Mouse (Mus musculus) adipocyte (in vitro differentiated cells): ENCODE measurements around the gene 4930442H23Rik.
"Not testable (repeated sequence)": the region's sequence is repeated elsewhere in the genome, so short reads cannot be mapped to it uniquely, and the experiment has no call there.

Experiments used
- DNase-seq: peaks from one replicate; pipeline ENCODE4 v3.0.0-alpha.2; 2016; ENCODE audit warnings: low spot score

4930442H23Rik gene

GRCm38 (mm10) chr10:81183805-81184204 is at the start of gene 4930442H23Rik:
Gene 4930442H23Rik (minus strand): TSS chr10:81183849.
- no peak for DNase-seq

DNA sequence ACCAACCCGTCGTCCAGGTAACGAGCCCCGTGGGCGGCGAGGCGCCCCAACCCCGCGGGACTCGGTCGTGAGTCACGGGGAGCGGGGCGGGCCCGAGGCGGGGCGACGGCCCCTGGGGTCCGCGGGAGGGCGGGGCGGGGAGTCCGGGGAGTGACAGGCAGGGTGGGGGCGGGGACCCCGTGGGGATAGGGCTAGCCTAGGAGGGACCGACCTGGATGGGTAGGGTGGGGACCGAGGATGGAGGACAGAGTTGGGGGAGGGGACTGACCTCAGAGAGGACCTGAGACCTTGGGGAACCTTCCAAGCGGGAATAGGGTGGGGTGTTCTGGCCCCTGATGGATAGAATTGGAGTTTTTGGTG is 49.6 kb upstream of the 4930442H23Rik start:
- no peak for DNase-seq

DNA sequence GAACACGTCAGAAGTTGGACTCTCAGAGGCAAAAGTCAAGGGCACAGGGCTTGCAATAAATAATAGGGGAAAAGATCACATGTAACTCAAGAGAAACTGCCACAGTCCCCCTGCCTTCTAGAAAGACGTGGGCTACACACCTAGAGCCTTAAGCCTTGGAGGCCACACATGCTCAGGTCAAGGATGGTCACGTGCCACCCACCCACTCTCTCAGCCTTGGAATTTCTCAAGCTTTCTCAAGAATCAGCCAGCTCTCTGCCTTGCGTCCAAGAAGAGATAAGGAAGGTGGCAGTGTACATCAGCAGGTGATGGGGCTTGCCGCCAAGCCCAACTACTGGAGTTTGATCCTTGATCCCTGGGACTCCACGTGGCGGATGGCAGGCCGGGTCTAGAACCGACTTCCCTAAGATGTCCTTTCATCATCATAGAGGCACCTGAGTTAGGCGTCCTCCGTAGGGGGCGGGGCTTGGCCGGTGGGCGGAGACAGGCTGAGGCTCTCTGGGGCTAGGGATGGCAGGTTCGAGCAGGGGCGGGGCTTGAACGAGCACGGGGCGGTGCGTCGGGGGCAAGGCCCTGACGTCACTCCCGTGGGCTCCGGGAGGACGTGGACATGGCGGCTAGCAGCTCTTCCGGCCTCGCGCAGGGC is 49.1 kb upstream of the 4930442H23Rik start, which contains the start of gene Zfr2:
TSS of gene Zfr2 (plus strand) at position 576 of the 646 bp plus-strand sequence.
- peak; percentile 60 for DNase-seq

DNA sequence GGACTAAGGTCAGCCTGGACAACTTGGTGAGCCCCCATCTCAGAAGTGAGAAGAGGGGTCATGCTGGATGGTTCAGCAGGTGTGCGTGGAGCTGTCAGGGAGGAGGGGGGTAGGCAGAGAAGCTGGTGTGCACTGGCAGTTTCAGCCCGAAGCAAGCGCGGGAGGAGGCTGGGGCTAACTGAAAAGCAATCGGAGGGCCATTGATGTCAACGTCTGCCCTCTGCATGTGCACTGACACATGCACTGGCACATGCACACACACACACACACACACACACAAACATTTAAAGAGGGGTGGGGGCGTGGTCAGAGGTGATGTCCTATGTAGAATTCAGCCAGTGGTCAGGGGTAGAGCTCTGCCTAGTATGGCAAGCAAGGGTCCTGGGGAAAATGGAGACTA is 47.8 kb upstream of the 4930442H23Rik start:
- DNase-seq = no peak

DNA sequence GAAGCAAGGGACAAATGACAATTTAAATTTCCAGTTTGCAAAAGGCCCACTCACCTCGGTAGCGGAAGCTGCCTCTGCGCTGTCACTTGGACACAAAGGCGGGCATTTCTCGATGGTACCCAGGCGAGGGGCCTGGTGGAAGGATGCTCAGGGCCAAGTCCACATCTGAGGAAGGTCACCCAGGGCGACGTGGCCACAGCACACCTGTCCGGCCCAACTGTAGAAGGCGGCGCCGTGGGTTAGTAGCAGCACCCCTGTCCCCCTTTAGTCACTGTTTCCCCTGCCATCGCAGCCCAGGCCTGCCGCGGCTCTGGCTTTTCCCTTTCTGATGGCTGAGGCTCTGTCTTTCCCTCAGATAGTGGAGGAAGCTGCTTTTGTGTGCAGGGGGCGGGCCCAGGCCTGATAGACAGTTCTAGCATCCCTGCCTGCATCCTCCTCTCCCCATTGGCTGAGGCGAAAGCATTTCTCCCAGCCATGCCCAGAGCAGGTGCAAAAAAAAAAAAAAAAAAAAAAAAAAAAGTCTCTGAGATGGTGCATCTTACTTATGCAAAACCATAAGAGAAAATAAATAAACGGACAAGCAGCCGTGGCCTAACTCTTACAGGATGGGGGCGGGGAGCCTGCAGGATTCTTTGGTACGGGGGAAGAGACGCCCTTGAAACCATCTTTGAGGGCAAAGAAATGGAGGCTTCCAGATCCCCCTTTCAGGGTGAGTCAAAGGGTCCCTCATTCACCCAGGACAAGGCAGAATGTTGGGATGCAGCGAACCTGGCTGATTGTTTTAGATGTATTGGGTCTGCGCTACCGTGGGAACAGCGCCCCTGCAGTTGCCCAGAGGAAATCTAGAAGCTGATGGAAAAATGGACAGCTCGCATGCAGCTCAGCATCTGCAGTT is 47.0 kb upstream of the 4930442H23Rik start, which contains the start of gene Atcay:
TSS of gene Atcay (minus strand) at position 396 of the 895 bp plus-strand sequence.
- DNase-seq = no peak

- DNase-seq = no peak
Measured at GRCm38 (mm10) chr10:81229735-81230437, 46.2 kb upstream of the 4930442H23Rik start.

- DNase-seq = not testable (repeated sequence)
Measured at GRCm38 (mm10) chr10:81223731-81224130, 40.1 kb upstream of the 4930442H23Rik start.

DNA sequence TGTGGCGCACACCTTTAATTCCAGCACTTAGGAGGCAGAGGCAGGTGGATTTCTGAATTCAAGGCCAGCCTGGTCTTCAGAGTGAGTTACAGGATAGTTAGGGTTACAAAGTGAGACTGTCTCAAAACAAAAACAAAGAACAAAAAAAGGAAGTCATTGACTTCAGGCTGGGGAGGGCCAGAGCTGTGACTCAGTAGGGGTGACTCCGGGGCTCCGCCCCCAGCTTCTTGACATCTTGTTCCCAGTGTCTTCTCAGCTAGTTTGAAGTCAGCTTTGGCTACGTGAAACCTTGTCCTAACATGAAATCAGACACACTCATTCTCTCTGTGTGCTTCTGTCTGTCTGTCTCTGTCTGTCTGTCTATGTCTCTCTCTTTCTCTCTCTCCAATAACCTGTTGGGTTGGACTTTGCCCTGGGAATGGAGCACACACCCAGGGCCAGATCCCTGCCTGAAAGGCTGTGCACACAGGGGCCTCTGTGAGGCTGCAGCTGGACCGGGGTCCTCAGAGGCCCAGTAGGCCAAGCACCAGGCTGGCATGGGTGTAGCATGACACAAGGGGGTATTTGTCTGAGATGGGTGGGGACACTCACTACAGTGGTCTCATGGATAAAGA is 37.9 kb upstream of the 4930442H23Rik start:
- no peak for DNase-seq

- DNase-seq = peak; percentile 34
Measured at GRCm38 (mm10) chr10:81217964-81218363, 34.3 kb upstream of the 4930442H23Rik start.

DNA sequence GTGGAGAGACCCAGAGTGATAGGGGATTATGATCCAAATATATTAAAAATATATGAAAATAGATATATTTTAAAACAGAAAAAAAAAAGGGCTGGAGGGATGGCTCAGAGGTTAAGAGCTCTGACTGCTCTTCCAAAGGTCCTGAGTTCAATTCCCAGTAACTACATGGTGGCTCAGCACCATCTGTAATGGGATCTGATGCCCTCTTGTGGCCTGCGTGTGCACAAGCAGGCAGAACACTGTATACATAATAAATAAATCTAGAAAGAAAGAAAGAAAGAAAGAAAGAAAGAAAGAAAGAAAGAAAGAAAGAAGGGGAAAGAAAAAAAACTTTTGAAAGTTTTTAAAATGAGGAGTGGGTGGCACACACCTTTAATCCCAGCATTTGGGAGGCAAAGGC is 33.6 kb upstream of the 4930442H23Rik start:
- DNase-seq = peak; percentile 30

DNA sequence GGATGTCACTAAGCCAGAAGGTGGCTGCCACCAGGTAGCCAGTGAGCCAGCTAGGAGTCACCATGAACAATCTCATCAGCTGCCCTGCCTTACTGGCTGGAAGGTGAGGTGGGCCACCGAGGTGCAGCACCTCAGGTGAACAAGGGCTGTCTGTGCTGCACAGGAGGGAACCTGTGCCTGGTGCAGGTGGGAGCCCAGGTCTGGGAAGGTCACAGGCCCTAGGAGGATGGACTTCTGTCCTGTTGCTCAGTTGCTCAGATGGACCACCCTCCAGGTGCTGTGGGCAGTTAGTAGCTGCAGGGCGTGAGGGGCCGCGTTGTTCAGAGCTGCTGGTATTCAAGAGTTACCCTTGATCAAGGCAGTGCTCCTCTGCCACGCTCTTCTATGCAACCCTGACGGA is 33.2 kb upstream of the 4930442H23Rik start:
- DNase-seq = no peak

- DNase-seq = no peak
Measured at GRCm38 (mm10) chr10:81216260-81216659, 32.6 kb upstream of the 4930442H23Rik start.

DNA sequence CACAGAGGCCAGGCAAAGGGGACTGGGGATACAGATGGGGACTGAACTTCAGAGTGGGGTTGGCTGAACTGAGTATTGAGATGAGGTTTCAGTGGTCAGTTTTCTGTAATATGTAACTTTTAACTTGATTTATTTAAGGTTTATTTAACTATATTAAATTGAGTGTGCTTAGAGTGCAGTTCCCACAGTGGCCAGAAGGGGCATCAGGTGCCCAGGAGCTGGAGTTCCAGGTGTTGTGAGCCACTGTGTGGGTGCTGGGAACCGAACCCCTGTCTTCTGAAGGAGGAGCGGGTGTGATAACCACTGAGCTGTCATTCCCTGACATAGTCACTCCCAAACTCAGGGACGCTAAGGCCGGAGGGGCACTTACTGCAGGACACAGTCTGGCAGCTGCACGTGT is 26.5 kb upstream of the 4930442H23Rik start:
- no peak for DNase-seq

GRCm38 (mm10) chr10:81204137-81204536 is 20.5 kb upstream of the 4930442H23Rik start:
- DNase-seq = no peak

DNA sequence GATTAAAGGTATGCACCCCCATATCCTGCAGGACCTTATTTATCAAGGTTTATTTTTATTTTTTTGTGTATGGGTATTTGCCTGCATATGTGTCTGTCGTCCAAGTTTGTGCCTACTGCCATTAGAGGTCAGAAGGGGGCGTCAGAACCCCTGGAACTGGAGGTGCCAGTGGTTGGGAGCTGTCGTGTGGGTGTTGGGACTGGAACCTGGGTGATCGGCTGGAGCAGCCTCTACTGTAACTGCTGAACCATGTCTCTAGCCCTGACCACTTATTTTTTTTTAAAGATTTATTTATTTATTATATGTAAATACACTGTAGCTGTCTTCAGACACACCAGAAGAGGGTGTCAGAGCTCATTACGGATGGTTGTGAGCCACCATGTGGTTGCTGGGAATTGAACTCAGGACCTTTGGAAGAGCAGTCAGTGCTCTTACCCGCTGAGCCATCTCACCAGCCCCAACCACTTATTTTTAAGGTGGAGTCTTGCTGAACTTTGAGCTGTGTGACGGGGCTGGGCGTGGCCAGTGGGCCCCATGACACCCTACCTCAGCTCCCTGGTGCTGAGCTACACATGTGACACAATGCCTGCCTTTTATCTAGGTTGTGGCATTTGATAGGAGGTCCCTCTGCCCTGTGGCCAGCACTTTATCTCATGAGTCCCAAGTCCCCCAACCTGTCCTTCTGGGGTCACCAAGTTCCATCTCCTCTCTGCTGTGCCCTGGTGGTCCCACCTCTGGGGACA is 19.5 kb upstream of the 4930442H23Rik start:
- no peak for DNase-seq

GRCm38 (mm10) chr10:81201807-81202758 is 18.4 kb upstream of the 4930442H23Rik start, which contains the start of gene Nmrk2:
Gene Nmrk2 (minus strand): TSS chr10:81202051.
- DNase-seq = no peak

GRCm38 (mm10) chr10:81200605-81201287 is 17.1 kb upstream of the 4930442H23Rik start:
- DNase-seq = no peak

- no peak for DNase-seq
Measured at GRCm38 (mm10) chr10:81200141-81200540, 16.5 kb upstream of the 4930442H23Rik start.

DNA sequence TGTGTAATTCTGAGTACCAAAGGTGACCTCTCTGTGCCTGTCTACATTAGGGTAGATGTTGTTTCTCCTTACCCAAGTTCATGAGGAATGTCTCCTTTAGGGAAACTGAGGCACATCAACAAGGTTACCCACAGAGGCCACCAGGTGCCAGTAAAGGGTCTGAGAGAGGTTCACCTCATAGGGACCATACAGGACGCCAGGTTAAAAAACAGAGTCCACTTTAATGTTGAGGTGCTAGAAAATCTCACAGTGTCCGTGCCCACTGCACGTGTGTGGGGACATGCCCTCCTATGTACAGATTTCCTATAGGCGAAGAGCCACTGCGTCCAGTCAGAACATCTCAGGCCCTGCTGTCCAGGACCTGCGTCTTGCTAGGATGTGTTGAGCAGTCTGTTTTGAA is 15.3 kb upstream of the 4930442H23Rik start:
- DNase-seq = no peak
